Mouse (Mus musculus) ovary, adult 10 weeks (tissue): ENCODE data around the gene Ppp6r1. TPM values are rescaled to one million over a fixed set of nuclear protein-coding genes. Genes with fewer than 3 reads are reported as not detected.

Experiments
- polyA plus RNA-seq: library from polyadenylated mRNA; stranded (reverse); fragments of 350-450 nt; fragmentation: Illumina TruSeq; extraction: RNeasy Lipid Tissue Mini Kit (QIAGEN cat#74804); gene quantifications from one replicate; pipeline ENCODE4 v1.2.3, GENCODE M21; 2014

Ppp6r1 gene
- polyA plus RNA-seq = 10.6 TPM

GRCm38 (mm10) chr7:4658912-4659551 lies at the start of gene Ppp6r1:
TSS of gene Ppp6r1 (minus strand) at chr7:4659019.

GRCm38 (mm10) chr7:4690387-4690786 lies 31.6 kb upstream of the Ppp6r1 start, which contains the start of gene Brsk1:
TSS of gene Brsk1 (plus strand) at chr7:4690604.

DNA sequence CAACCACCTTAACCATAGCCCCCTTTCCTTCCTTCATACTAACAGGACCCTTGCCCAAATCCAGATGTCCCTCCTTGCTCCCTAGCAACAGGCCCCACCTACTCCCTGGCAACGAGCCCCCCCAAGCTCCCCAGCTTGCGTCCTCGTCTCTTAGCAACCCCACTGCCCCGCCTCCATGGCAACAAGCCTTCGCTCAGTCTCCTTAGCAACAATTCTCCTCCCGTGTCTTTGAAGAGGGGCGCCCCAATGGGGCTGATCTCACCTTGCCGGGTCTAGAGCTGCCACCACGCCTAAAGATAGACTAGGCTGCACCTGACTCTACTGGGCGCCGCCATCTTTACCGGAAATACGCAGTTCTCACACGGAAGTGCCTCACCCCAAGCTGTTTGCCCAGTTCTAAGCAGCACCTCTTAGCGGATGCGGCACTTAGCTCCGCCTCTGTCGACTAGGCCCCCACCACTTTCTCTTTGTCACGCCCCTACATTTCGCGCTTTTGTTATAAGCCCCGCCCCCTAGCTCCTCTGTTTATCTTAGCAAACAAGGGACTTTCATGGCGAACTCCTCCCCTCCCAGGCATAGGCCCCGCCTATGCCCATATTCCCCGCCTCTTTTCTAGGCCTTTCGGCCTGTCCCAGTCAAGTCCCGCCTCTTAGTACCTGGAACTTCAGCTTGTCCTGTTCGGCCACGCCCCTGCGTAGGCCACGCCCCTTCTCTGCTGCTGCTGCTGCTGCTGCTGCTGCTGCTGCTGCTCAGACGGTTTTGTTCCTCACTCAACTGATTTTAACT lies 26.0 kb upstream of the Ppp6r1 start, which contains the start of gene Hspbp1:
Gene Hspbp1 (minus strand): TSS at position 437 of the 786 bp plus-strand sequence.

GRCm38 (mm10) chr7:4631031-4631430 lies 27.8 kb downstream of the Ppp6r1 start, which contains the start of gene Tmem86b:
TSS of gene Tmem86b (minus strand) at chr7:4631422.

DNA sequence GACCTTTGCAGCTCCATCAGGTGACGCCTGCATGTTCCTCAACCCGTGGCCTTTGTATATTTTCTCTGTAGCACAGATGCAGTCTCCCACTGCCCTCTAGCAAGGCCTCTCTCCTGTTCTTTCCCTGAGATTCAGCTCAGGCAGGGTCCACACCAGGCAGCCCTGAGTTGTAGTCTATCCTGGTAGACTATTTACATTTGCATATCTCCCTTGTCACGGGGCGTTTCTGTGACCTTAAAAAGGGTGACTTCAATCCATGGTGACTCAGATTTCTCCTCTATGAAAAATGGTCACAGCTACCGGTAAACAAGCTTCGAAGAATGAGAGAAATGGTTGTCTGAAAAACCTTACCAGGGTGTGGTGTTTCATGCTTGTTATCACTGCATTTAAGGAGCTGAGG lies 54.9 kb downstream of the Ppp6r1 start, which contains the start of gene Ptprh:
Gene Ptprh (minus strand): TSS at position 169 of the 400 bp plus-strand sequence.

Other genes with a start within 250 kb of the Ppp6r1 start
- gene Rdh13, start 213.4 kb downstream of the Ppp6r1 start, polyA plus RNA-seq = 6.3 TPM
- 2.7 TPM for gene Eps8l1, start 198.3 kb downstream of the Ppp6r1 start, polyA plus RNA-seq
- 3.7 TPM for gene Ppp1r12c, start 157.3 kb downstream of the Ppp6r1 start, polyA plus RNA-seq
- 0.74 TPM for gene Tnnt1, start 142.6 kb downstream of the Ppp6r1 start, polyA plus RNA-seq
- gene Tnni3, start 134.8 kb downstream of the Ppp6r1 start, polyA plus RNA-seq = 9.6 TPM
- gene Dnaaf3, start 126.6 kb downstream of the Ppp6r1 start, polyA plus RNA-seq = not detected
- 0.26 TPM for gene Syt5, start 111.5 kb downstream of the Ppp6r1 start, polyA plus RNA-seq
- not detected for gene Ptprh, start 55.0 kb downstream of the Ppp6r1 start, polyA plus RNA-seq
- gene Tmem86b, start 27.6 kb downstream of the Ppp6r1 start, polyA plus RNA-seq = not detected
- not detected for gene Hspbp1, start 26.0 kb upstream of the Ppp6r1 start, polyA plus RNA-seq
- gene Brsk1, start 31.6 kb upstream of the Ppp6r1 start, polyA plus RNA-seq = 0.40 TPM
- not detected for gene Tmem150b, start 66.2 kb upstream of the Ppp6r1 start, polyA plus RNA-seq
- 1.2 TPM for gene Kmt5c, start 81.1 kb upstream of the Ppp6r1 start, polyA plus RNA-seq
- gene Cox6b2, start 94.1 kb upstream of the Ppp6r1 start, polyA plus RNA-seq = not detected
- not detected for gene Fam71e2, start 112.3 kb upstream of the Ppp6r1 start, polyA plus RNA-seq
- gene Il11, start 123.8 kb upstream of the Ppp6r1 start, polyA plus RNA-seq = not detected
- not detected for gene Tmem190, start 123.9 kb upstream of the Ppp6r1 start, polyA plus RNA-seq
- gene Tmem238, start 130.6 kb upstream of the Ppp6r1 start, polyA plus RNA-seq = 0.46 TPM
- 14.1 TPM for gene Rpl28, start 133.9 kb upstream of the Ppp6r1 start, polyA plus RNA-seq
- 2.0 TPM for gene Ube2s, start 153.6 kb upstream of the Ppp6r1 start, polyA plus RNA-seq
- gene Shisa7, start 185.7 kb upstream of the Ppp6r1 start, polyA plus RNA-seq = 0.57 TPM
- 1.9 TPM for gene Isoc2b, start 211.2 kb upstream of the Ppp6r1 start, polyA plus RNA-seq
- gene Isoc2a, start 218.1 kb upstream of the Ppp6r1 start, polyA plus RNA-seq = 1.7 TPM
- gene Gm36210, start 247.5 kb upstream of the Ppp6r1 start, polyA plus RNA-seq = not detected